Mouse (Mus musculus) neural tube, embryonic 14.5 days (tissue): ENCODE results near the gene Vamp5. TPM values are rescaled to one million over a fixed set of nuclear protein-coding genes. Genes with fewer than 3 reads are reported as not detected.

Experiments used
- ATAC-seq: fragments of 200-750 bp; cut with Nextera tagmentation; 2 replicates; pipeline ENCODE4 v1.8.0; 2017; ENCODE audit warnings: low read depth, mild to moderate bottlenecking, moderate TSS enrichment, moderate library complexity
- H3K27ac ChIP-seq: fragments of 300-500 bp; sonication (generic); 2 replicates; pipeline ENCODE4 v1.5.1; 2014; ENCODE audit warnings: low read depth, mild to moderate bottlenecking, control low read depth, low read length, moderate library complexity, mixed read lengths
- H3K27me3 ChIP-seq: fragments of 300-500 bp; sonication (generic); 2 replicates; pipeline ENCODE4 v1.6.1; 2014; ENCODE audit warnings: low read length; ENCODE audit not compliant: control insufficient read depth, insufficient read depth
- H3K36me3 ChIP-seq: fragments of 300-500 bp; sonication (generic); 2 replicates; pipeline ENCODE4 v1.6.1; 2014; ENCODE audit warnings: low read length, mixed read lengths; ENCODE audit not compliant: control insufficient read depth, insufficient read depth
- H3K4me1 ChIP-seq: fragments of 300-500 bp; sonication (generic); 2 replicates; pipeline ENCODE4 v1.6.1; 2014; ENCODE audit warnings: low read length; ENCODE audit not compliant: control insufficient read depth, insufficient read depth
- H3K4me2 ChIP-seq: fragments of 300-500 bp; sonication (generic); 2 replicates; pipeline ENCODE4 v1.6.1; 2014; ENCODE audit warnings: mild to moderate bottlenecking, low read depth, low read length, control low read depth
- H3K4me3 ChIP-seq: fragments of 300-500 bp; sonication (generic); 2 replicates; pipeline ENCODE4 v1.5.1; 2014; ENCODE audit warnings: low read depth, low read length, control low read depth, mixed read lengths
- H3K9ac ChIP-seq: fragments of 300-500 bp; sonication (generic); replicated peaks from 2 replicates; pipeline ENCODE4 v1.6.1; 2014; ENCODE audit warnings: low read depth, mild to moderate bottlenecking, control low read depth, low read length, mixed read lengths
- H3K9me3 ChIP-seq: fragments of 300-500 bp; sonication (generic); 2 replicates; pipeline ENCODE4 v1.6.1; 2016; ENCODE audit warnings: low read length; ENCODE audit not compliant: control insufficient read depth
- WGBS: fragments of 180-500 bp; shearing (Covaris S2); extraction: QIAGEN DNeasy Blood & Tissue Kit; methylation state at CpG from one replicate; pipeline ENCODE4 v1.1.7; 2014; 5-methylcytosine and 5-hydroxymethylcytosine counted together
- polyA plus RNA-seq: library from polyadenylated mRNA; unstranded; fragments of >200 nt; fragmentation: Nextera tagmentation; extraction: Ambion mirVana; gene quantifications from 2 replicates; pipeline ENCODE4 v1.2.1, GENCODE M21; 2014

Vamp5 gene
- polyA plus RNA-seq, 1 experiment from 2014 or later, result 3.1 TPM

DNA sequence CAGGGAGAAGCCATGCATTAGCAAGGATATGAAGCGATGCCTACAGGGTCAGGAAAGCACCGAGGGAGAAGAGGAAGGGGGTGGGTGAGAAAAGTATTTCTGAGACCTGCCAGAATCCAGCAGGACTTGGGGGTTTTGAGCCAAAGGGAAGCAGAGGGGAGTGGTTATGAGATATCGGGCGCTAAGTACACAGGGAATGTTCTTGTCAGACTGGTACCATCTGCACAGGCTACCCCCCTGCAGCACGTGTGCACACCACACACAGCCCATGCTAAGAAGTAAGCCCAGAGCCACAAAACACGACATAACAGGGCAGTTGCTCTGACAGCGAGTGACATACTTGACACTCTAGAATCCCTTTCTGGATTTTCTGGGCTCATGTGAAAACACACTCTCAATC lies 6.1 kb downstream of the Vamp5 start:
- no peaks in the 10 kb centered on the region for H3K4me1 ChIP-seq
- no peak overlapping the region for H3K4me3 ChIP-seq
- H3K4me2 ChIP-seq, result no peak overlapping the region
- no peaks in the 10 kb centered on the region for H3K9me3 ChIP-seq
- ATAC-seq, result no peak
- H3K36me3 ChIP-seq, result no peaks in the 10 kb centered on the region
- H3K27me3 ChIP-seq, result 0 out of 2 replicates have a peak, but pooled peaks cover 1% of the 10 kb centered on the region
- WGBS, result 73% methylated on average over 7 of the region's 7 CpGs
- H3K27ac ChIP-seq, result no peak overlapping the region
- H3K9ac ChIP-seq, result no peak overlapping the region

GRCm38 (mm10) chr6:72373184-72373583 lies 7.1 kb downstream of the Vamp5 start:
- Histone ChIP-seq H3K27me3 (no peaks in the 10 kb centered on the region), H3K9ac (0 out of 2 replicates have a peak overlapping the region, but pooled peaks have one; percentile 1), H3K36me3 (no peaks in the 10 kb centered on the region), H3K4me2 (no peak overlapping the region), H3K4me1 (no peaks in the 10 kb centered on the region), H3K9me3 (no peaks in the 10 kb centered on the region), H3K4me3 (no peak overlapping the region), H3K27ac (no peak overlapping the region)
- WGBS, result 81% methylated on average over 4 of the region's 4 CpGs
- no peak for ATAC-seq

DNA sequence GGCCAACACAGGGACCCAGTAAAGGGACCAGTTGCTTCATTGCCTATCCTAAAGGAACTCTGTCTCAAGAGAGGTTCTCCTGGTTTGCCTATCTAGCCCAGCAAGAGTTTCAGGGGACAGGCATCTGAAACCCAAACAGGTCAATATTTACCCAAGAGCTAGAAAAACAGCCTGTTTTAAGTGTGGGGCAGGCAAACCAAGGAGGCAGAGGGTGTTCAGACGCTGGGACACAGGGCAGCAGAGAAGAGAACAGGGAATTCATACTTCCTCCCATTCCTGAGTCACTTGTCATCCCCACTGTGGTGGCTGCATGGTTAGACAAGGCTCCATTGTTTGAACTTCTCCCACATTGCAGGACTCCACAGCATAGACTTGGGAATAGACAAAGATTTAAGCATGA lies 8.7 kb downstream of the Vamp5 start:
- H3K27me3 ChIP-seq, result no peaks in the 10 kb centered on the region
- no peak overlapping the region for H3K9ac ChIP-seq
- no peaks in the 10 kb centered on the region for H3K36me3 ChIP-seq
- WGBS, result 29% methylated on average over 1 of the region's 1 CpGs
- no peak overlapping the region for H3K27ac ChIP-seq
- no peak overlapping the region for H3K4me2 ChIP-seq
- no peaks in the 10 kb centered on the region for H3K4me1 ChIP-seq
- H3K4me3 ChIP-seq, result no peak overlapping the region
- no peak for ATAC-seq
- H3K9me3 ChIP-seq, result no peaks in the 10 kb centered on the region

DNA sequence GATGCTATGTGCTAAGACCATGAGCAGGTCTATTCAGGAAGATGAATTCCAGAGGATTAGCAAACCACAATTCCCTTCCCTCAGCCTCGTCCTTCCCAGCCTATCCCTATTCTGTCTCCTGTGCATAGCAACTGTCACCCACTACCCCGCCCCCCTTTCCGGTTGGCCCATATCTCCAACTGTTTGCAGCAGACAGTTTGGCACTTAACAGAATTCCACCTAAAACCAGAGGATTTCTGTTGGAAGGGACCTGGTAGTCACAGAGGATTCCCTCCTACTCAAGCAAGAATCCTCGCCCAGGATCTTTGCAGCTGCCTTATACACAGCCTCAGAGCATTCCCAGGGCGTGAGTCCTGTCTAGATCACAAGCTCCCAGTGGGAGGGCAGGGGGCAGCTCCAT lies 9.1 kb downstream of the Vamp5 start:
- no peaks in the 10 kb centered on the region for H3K36me3 ChIP-seq
- WGBS, result 58% methylated on average over 5 of the region's 5 CpGs
- no peak overlapping the region for H3K9ac ChIP-seq
- no peaks in the 10 kb centered on the region for H3K9me3 ChIP-seq
- no peaks in the 10 kb centered on the region for H3K27me3 ChIP-seq
- no peak overlapping the region for H3K27ac ChIP-seq
- no peak overlapping the region for H3K4me3 ChIP-seq
- ATAC-seq, result no peak
- H3K4me1 ChIP-seq, result no peaks in the 10 kb centered on the region
- H3K4me2 ChIP-seq, result no peak overlapping the region

GRCm38 (mm10) chr6:72370091-72370490 lies 10.2 kb downstream of the Vamp5 start:
- no peaks in the 10 kb centered on the region for H3K36me3 ChIP-seq
- no peak overlapping the region for H3K27ac ChIP-seq
- no peak overlapping the region for H3K4me2 ChIP-seq
- H3K4me3 ChIP-seq, result no peak overlapping the region
- H3K9me3 ChIP-seq, result no peaks in the 10 kb centered on the region
- no peak for ATAC-seq
- H3K9ac ChIP-seq, result no peak overlapping the region
- WGBS, result 84% methylated on average over 12 of the region's 12 CpGs
- H3K27me3 ChIP-seq, result no peaks in the 10 kb centered on the region
- H3K4me1 ChIP-seq, result no peaks in the 10 kb centered on the region

- H3K27me3 ChIP-seq, result no peaks in the 10 kb centered on the region
- H3K36me3 ChIP-seq, result no peaks in the 10 kb centered on the region
- H3K4me3 ChIP-seq, result no peak overlapping the region
- H3K9ac ChIP-seq, result no peak overlapping the region
- 76% methylated on average over 4 of the region's 4 CpGs for WGBS
- no peak overlapping the region for H3K27ac ChIP-seq
- no peak for ATAC-seq
- no peaks in the 10 kb centered on the region for H3K4me1 ChIP-seq
- no peaks in the 10 kb centered on the region for H3K9me3 ChIP-seq
- H3K4me2 ChIP-seq, result no peak overlapping the region
Observed at GRCm38 (mm10) chr6:72369557-72369956, 10.7 kb downstream of the Vamp5 start.

- Histone ChIP-seq H3K27me3 (no peaks in the 10 kb centered on the region), H3K4me1 (no peaks in the 10 kb centered on the region), H3K36me3 (no peaks in the 10 kb centered on the region), H3K9ac (no peak overlapping the region), H3K4me3 (no peak overlapping the region), H3K4me2 (no peak overlapping the region), H3K9me3 (no peaks in the 10 kb centered on the region), H3K27ac (no peak overlapping the region)
- no peak for ATAC-seq
- 77% methylated on average over 4 of the region's 4 CpGs for WGBS
Observed at GRCm38 (mm10) chr6:72367460-72367974, 12.8 kb downstream of the Vamp5 start.

DNA sequence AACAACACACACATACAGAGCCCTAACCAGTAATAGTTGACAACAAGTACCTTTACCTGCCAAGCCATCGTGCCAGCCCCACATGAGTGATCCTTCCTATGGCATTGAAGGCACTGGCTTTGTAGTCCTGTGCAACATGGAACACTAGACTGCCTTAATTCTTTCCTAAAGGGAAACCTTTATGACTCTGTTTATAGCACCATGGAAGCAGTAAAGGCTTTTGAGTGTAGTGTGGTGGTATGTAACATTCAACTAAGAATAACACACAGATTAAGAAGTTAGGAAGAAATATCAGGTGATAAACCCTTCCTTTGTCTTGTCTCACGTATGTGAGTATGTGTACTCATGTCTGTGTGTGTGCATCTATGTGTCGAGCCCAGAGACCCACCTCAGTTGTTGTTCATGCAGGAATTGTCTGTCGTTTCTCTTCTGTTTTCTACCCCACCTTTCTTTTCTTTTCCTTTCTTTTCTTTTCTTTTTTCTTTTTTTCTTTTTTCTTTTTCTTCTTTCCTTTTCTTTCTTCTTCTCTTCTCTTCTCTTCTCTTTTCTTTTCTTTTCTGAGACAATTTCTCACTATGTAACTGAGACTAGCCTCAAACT lies 13.3 kb downstream of the Vamp5 start, which contains the start of gene Rnf181:
TSS of gene Rnf181 (minus strand) at position 113 of the 600 bp plus-strand sequence.
- H3K4me1 ChIP-seq, result no peaks in the 10 kb centered on the region
- 76% methylated on average over 4 of the region's 4 CpGs for WGBS
- H3K4me3 ChIP-seq, result no peak within 1 kb of the TSS
- ATAC-seq, result no peak
- H3K27me3 ChIP-seq, result no peaks in the 10 kb centered on the region
- H3K9ac ChIP-seq, result no peak within 1 kb of the TSS
- H3K4me2 ChIP-seq, result no peak within 1 kb of the TSS
- H3K9me3 ChIP-seq, result no peaks in the 10 kb centered on the region
- no peak within 1 kb of the TSS for H3K27ac ChIP-seq
- no peaks in the 10 kb centered on the region for H3K36me3 ChIP-seq

DNA sequence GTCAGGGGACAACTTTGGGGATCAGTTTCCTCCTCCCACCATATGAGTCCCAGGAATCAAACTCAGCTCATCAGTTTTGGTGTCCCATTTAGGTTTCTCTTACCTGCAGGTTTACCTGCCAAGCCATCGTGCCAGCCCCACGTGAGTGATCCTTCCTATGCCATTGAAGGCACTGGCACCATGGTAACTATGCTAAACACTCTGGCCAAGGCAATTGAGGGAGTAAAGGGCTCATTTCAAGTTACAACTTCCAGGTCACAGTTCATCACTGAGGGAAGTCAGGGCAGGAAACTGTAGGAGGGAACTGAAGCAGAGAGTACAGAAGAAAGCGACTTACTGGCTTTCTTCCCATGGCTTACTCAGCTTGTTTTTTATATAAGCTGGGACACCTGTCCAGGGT lies 14.0 kb downstream of the Vamp5 start:
- H3K9me3 ChIP-seq, result no peaks in the 10 kb centered on the region
- H3K4me1 ChIP-seq, result peaks cover 5% of the 10 kb centered on the region; the same call in 1 of the 2 replicates
- no peaks in the 10 kb centered on the region for H3K27me3 ChIP-seq
- H3K4me3 ChIP-seq, result no peak overlapping the region
- no peaks in the 10 kb centered on the region for H3K36me3 ChIP-seq
- no peak overlapping the region for H3K9ac ChIP-seq
- ATAC-seq, result no peak
- 60% methylated on average over 3 of the region's 3 CpGs for WGBS
- H3K4me2 ChIP-seq, result no peak overlapping the region
- H3K27ac ChIP-seq, result no peak overlapping the region
